Mouse (Mus musculus) hindbrain, embryonic 11.5 days (tissue): ENCODE measurements around the gene Id3. TPM values are rescaled to one million over a fixed set of nuclear protein-coding genes. Genes with fewer than 3 reads are reported as not detected.
A peak's percentile ranks its signal among the peaks of the same experiment; 100 is the strongest.

Source experiments
- ATAC-seq: fragments of 200-750 bp; cut with Nextera tagmentation; 2 replicates; pipeline ENCODE4 v1.8.0; 2017; ENCODE audit warnings: mild to moderate bottlenecking, moderate TSS enrichment, moderate library complexity; ENCODE audit not compliant: low FRiP score
- DNase-seq: peaks from one replicate; pipeline ENCODE4 v3.0.0-alpha.2; 2015; ENCODE audit warnings: low spot score
- H3K27ac ChIP-seq: fragments of 300-500 bp; sonication (generic); 2 replicates; pipeline ENCODE4 v1.5.1; 2014; ENCODE audit warnings: mild to moderate bottlenecking, low read depth, low read length
- H3K27me3 ChIP-seq: fragments of 300-500 bp; sonication (generic); 2 replicates; pipeline ENCODE4 v1.6.1; 2014; ENCODE audit warnings: mild to moderate bottlenecking, low read length, moderate library complexity, mixed read lengths; ENCODE audit not compliant: control insufficient read depth, insufficient read depth
- H3K36me3 ChIP-seq: fragments of 300-500 bp; sonication (generic); 2 replicates; pipeline ENCODE4 v1.6.1; 2014; ENCODE audit warnings: mild to moderate bottlenecking, low read length, moderate library complexity, mixed read lengths; ENCODE audit not compliant: control insufficient read depth, insufficient read depth
- H3K4me1 ChIP-seq: fragments of 300-500 bp; sonication (generic); replicated peaks from 2 replicates; pipeline ENCODE4 v1.6.1; 2014; ENCODE audit warnings: low read length, mixed read lengths; ENCODE audit not compliant: control insufficient read depth, insufficient read depth
- H3K4me2 ChIP-seq: fragments of 300-500 bp; sonication (generic); replicated peaks from 2 replicates; pipeline ENCODE4 v1.6.1; 2014; ENCODE audit warnings: mild to moderate bottlenecking, low read depth, low read length
- H3K4me3 ChIP-seq: fragments of 300-500 bp; sonication (generic); 2 replicates; pipeline ENCODE4 v1.5.1; 2014; ENCODE audit warnings: low read depth, low read length
- H3K9ac ChIP-seq: fragments of 300-500 bp; sonication (generic); 2 replicates; pipeline ENCODE4 v1.6.1; 2014; ENCODE audit warnings: low read depth, low read length
- H3K9me3 ChIP-seq: fragments of 300-500 bp; sonication (generic); 2 replicates; pipeline ENCODE4 v1.6.1; 2016; ENCODE audit warnings: low read length; ENCODE audit not compliant: control insufficient read depth
- WGBS: fragments of 180-500 bp; shearing (Covaris S2); extraction: QIAGEN DNeasy Blood & Tissue Kit; methylation state at CpG from one replicate; pipeline ENCODE4 v1.1.7; 2014; 5-methylcytosine and 5-hydroxymethylcytosine counted together
- polyA plus RNA-seq: library from polyadenylated mRNA; unstranded; fragments of >200 nt; fragmentation: Nextera tagmentation; extraction: Ambion mirVana; gene quantifications from 2 replicates; pipeline ENCODE4 v1.2.1, GENCODE M21; 2014

The Id3 gene
- polyA plus RNA-seq, 1 experiment from 2014 or later, result 482 TPM

DNA sequence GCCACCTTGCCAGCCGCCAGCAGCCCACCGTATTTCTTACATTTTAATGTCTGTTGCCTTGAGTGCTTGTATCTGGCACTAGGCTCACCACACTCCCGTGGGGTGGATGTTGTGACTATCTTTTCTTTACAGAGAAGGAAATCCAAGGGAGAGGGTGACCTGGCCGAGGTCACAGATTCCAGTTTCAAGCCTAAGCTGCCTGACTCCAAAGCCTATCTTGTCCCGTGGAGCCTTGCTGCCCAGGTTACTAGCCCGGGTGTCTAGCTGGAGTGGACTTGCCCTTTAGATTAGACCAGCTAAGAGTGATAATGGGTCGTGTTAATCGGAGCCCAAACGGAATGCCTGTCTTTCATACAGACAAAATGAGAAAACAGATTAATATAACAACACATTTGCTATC lies 9.5 kb upstream of the Id3 start:
- Histone ChIP-seq H3K9me3 (no peaks in the 10 kb centered on the region), H3K27ac (peak overlapping the region; percentile 91), H3K4me2 (peak overlapping the region; percentile 33), H3K9ac (peak overlapping the region; percentile 49), H3K36me3 (no peaks in the 10 kb centered on the region), H3K4me1 (peaks cover 14% of the 10 kb centered on the region), H3K4me3 (no peak overlapping the region; the same call in 1 of the 2 replicates), H3K27me3 (no peaks in the 10 kb centered on the region)
- ATAC-seq (no peak), DNase-seq (peak; percentile 35)
- WGBS, result 17% methylated on average over 9 of the region's 9 CpGs

DNA sequence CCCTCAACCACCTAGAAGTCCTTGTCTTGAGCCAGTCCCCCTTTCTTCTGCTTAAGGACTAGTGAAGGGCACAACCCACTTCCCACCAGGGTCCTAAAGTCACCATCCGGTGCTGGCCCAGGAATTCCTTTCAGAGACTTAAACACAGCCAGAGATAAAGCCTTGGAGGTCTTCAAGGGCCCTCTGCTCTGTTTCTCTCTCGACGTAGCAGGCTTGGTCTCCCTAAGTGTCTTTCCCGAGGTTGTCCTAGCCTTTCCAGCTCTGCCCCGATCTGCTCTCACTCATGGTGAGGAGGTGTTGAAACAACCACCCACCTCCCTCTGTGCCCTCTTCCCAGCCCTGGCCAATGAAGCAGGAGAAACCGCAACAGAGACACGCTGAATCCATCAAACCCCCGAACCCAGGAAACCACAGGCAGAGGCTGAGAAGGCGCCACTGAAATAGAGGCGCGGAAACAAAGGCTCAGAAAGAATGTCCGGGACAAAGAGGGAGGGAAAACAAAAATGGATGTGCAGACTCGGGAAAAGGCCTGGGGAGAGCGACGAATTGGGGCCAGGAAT lies 8.8 kb upstream of the Id3 start:
- Histone ChIP-seq H3K4me2 (peak overlapping the region; percentile 33), H3K9ac (peak overlapping the region; percentile 49), H3K4me1 (peaks cover 16% of the 10 kb centered on the region), H3K9me3 (no peaks in the 10 kb centered on the region), H3K4me3 (peak overlapping the region; percentile 26), H3K36me3 (no peaks in the 10 kb centered on the region), H3K27me3 (no peaks in the 10 kb centered on the region), H3K27ac (peak overlapping the region; percentile 91)
- ATAC-seq (peak; percentile 57), DNase-seq (peak; percentile 78)
- WGBS, result under 1% methylated on average over 15 of the region's 15 CpGs

DNA sequence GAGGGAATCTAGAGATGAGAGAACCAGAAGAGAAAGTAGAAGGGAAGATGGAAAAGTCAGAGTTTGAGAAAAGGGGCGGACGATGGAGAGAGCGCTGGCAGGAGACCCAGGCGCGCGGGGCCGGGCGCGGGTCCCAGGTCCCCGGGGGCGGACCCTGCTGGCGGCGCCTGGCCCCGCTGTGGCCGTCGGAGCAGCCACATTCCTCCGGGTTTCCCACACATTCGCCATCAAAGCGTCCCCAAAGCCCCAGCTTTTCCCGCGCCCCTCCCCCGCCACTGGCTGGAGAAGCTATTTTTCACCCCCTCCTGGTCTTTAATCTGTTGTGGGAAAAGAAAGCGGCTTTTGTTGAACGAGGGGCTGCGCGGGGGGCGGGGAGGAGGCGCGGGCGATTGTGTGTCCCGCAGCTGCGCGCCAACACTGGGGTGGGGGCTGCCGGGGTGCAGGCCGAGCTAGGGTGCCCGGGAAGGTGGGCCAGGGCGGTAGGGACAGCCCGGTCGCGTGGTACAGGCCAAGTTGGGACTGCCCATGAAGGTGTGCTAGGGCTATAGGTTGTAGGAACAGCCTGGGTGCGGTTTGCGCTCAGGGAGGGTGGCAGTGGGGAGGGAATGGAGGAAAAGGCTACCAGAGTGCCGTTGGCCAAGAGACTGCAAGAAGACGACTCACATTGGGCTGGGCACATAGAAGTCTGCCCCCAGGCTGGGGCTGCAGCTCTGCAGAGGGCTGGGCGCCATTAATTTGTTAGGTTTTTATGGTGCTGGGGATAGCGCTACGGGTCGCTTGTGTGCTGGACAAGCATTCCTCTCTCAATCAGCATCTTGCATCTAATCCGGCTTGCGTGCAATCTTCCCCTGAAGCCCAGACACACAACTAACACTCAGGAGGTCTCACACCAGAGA lies 8.1 kb upstream of the Id3 start:
- DNase-seq (peak; percentile 90), ATAC-seq (peak; percentile 83)
- Histone ChIP-seq H3K4me1 (peaks cover 16% of the 10 kb centered on the region), H3K4me2 (peak overlapping the region; percentile 33), H3K9me3 (no peaks in the 10 kb centered on the region), H3K27me3 (no peaks in the 10 kb centered on the region), H3K36me3 (no peaks in the 10 kb centered on the region), H3K9ac (peak overlapping the region; percentile 49), H3K27ac (peak overlapping the region; percentile 91), H3K4me3 (peak overlapping the region; percentile 26)
- under 1% methylated on average over 43 of the region's 50 CpGs for WGBS

DNA sequence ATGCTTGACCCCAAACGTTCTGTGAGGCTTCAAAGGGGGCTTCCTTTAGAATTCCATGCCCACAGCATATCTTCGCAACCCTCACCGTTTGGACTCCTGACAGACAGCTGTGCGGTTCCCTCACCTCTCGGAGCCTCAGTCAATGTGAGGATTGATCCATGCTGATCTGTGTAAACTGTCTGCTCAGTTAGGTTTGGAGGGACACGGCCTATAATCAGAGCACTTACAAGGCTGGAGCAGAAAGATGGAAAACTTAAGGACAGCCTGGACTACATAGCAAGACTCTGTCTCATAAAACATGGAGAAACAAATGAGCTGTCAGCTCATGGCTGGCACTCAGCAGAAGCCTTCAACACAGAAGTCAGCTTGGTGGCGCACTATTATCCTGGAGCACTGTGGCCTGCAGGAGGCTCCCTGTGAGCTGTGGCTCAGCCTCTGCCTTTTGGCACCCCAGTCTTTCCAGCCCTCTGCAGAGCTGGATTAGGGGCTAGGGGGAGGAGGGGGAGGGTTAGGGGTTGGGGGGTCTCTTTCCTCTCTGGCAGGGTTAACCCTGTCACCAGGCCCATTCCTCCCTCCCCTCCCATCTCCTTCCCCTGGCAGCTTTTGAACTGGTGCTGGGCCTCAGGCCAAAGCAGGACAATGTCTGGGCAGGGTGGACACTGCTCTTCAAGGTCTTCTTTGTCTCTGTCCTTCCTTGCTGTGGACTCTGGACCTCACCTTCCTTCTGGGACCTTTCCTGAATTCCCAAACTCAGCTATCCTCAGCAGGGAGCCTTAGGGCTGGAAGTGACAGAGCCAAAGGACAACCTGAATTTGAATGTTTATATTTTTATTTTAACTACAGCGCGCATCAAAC lies 7.2 kb upstream of the Id3 start:
- Histone ChIP-seq H3K4me3 (peak overlapping the region; percentile 26; the same call in 1 of the 2 replicates), H3K27ac (peak overlapping the region; percentile 91), H3K4me1 (peaks cover 19% of the 10 kb centered on the region), H3K36me3 (no peaks in the 10 kb centered on the region), H3K4me2 (peak overlapping the region; percentile 33), H3K9me3 (no peaks in the 10 kb centered on the region), H3K27me3 (no peaks in the 10 kb centered on the region), H3K9ac (peak overlapping the region; percentile 49)
- ATAC-seq (no peak), DNase-seq (no peak)
- WGBS, result 25% methylated on average over 9 of the region's 9 CpGs

- no peak for DNase-seq
- Histone ChIP-seq H3K9me3 (no peaks in the 10 kb centered on the region), H3K27me3 (no peaks in the 10 kb centered on the region), H3K4me1 (peaks cover 36% of the 10 kb centered on the region), H3K27ac (peak overlapping the region; percentile 74), H3K36me3 (no peaks in the 10 kb centered on the region), H3K4me3 (no peak overlapping the region), H3K4me2 (no peak overlapping the region), H3K9ac (no peak overlapping the region)
- WGBS, result 57% methylated on average over 17 of the region's 17 CpGs
- ATAC-seq, result no peak
Measured at GRCm38 (mm10) chr4:136139326-136140110, 3.8 kb upstream of the Id3 start.

DNA sequence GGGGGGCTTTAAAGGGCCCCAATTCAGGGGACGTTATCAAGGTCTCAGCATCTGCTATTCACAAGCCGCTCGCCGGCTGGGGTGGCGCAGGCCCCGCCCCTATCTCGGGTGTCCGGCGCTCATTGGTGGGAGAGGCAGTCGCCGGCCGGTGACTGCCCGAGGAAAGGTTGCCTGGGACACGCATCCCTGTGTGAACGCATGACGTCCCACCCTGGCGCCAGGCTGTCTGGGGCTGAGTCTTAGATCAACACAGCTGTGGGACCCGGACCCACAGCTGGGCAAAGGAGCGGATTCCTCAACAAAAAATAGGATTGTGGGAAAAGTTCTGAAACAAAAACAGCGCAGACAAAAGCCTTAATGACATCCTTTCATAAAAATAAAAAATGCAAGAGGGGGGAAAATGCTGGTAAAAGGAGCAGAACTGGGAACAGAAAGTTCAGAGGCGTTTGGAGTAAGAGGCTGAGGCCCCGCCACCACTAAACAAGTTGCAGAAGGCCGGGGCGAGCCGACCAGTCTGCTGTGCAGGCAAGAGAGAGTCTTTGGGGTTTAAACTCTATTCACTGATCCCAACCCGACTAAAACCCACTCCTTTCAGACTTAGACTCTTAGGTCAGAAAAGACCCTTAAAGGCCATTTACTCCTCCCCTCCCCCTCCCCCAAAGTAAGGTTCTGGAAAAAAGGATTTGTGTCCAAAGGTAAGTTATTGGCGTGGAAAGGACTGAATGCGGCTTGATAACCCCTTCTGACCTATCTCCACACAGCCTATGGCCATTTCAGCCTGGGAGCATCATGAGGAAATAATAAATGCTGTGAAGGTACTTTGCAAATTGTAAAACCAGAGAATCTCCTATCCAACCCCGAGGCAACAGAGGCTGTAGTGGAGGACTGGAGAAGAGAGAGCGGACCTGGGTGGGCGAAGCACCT lies 2.7 kb upstream of the Id3 start:
- peak overlapping the region; percentile 34 for H3K4me2 ChIP-seq
- H3K27me3 ChIP-seq, result no peaks in the 10 kb centered on the region; the same call in 1 of the 2 replicates
- peaks cover 33% of the 10 kb centered on the region for H3K4me1 ChIP-seq
- H3K27ac ChIP-seq, result peak overlapping the region; percentile 94
- H3K36me3 ChIP-seq, result no peaks in the 10 kb centered on the region
- H3K9me3 ChIP-seq, result no peaks in the 10 kb centered on the region
- ATAC-seq (peak; percentile 84), DNase-seq (peak; percentile 96)
- no peak overlapping the region for H3K4me3 ChIP-seq
- H3K9ac ChIP-seq, result peak overlapping the region; percentile 25
- WGBS, result 4% methylated on average over 31 of the region's 31 CpGs

- Histone ChIP-seq H3K9ac (peak overlapping the region; percentile 45), H3K36me3 (no peaks in the 10 kb centered on the region), H3K4me2 (peak overlapping the region; percentile 80), H3K27me3 (no peaks in the 10 kb centered on the region; the same call in 1 of the 2 replicates), H3K27ac (peak overlapping the region; percentile 94), H3K4me3 (peak overlapping the region; percentile 79), H3K4me1 (peaks cover 31% of the 10 kb centered on the region; the same call in 1 of the 2 replicates), H3K9me3 (no peaks in the 10 kb centered on the region)
- DNase-seq (peak; percentile 39), ATAC-seq (no peak)
- WGBS, result 14% methylated on average over 17 of the region's 17 CpGs
Measured at GRCm38 (mm10) chr4:136142267-136143192, 767 bp upstream of the Id3 start.
